8 mouse cellular contexts compared by ENCODE assay signal in the genomic region with DNA sequence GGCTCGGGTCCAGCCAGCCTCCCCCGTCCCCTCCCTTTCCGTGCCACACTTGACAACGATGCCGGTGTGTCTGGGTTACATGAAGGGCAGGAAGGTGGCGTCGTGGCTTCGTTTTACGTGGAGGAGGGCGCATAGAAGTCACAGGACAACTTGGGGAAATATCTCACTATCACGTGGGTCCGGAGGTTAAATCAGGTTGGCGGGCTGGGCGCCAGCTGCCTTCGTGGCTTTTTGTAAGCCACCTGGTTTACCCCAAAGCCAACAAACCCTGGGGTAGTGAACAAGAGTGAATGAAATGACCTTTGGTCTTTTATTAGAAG. TPM values are rescaled to one million over a fixed set of nuclear protein-coding genes. Genes with fewer than 3 reads are reported as not detected.
DNase-seq lines count a peak whose midpoint lies in the region; ATAC-seq and TF ChIP-seq lines count a peak whose summit lies in the region.

No protein-coding gene starts in this region.

- peak overlapping the region; percentile 96 for H3K4me2 ChIP-seq in forebrain, embryonic 13.5 days
- H3K4me2 ChIP-seq in hindbrain, embryonic 11.5 days (replicated peaks; ENCODE audit: low read depth, low read length) = peak overlapping the region; percentile 99
- peak overlapping the region; percentile 68 for H3K4me2 ChIP-seq in limb, embryonic 12.5 days
- peak overlapping the region; percentile 74 for H3K4me2 ChIP-seq in midbrain, embryonic 16.5 days (ENCODE audit: low read length)

- H3K4me3 ChIP-seq in bone marrow macrophage, adult 2 months (ENCODE audit: insufficient read depth, low read length) = peak overlapping the region; percentile 67
- H3K4me3 ChIP-seq in forebrain, embryonic 13.5 days = peak overlapping the region; percentile 81
- H3K4me3 ChIP-seq in hindbrain, embryonic 11.5 days (ENCODE audit: low read depth, low read length) = peak overlapping the region; percentile 81
- H3K4me3 ChIP-seq in limb, embryonic 12.5 days (replicated peaks) = peak overlapping the region; percentile 65
- H3K4me3 ChIP-seq in midbrain, embryonic 16.5 days (ENCODE audit: low read depth, low read length) = peak overlapping the region; percentile 92

- H3K4me1 ChIP-seq in bone marrow macrophage, adult 2 months (ENCODE audit: control insufficient read depth, insufficient read depth, low read length) = peaks cover 11% of the 10 kb centered on the region
- peaks cover 40% of the 10 kb centered on the region for H3K4me1 ChIP-seq in forebrain, embryonic 13.5 days
- H3K4me1 ChIP-seq in hindbrain, embryonic 11.5 days (replicated peaks; ENCODE audit: control insufficient read depth, insufficient read depth, low read length) = 0 out of 2 replicates have a peak, but pooled peaks cover 2% of the 10 kb centered on the region
- peaks cover 33% of the 10 kb centered on the region for H3K4me1 ChIP-seq in limb, embryonic 12.5 days (replicated peaks)
- peaks cover 7% of the 10 kb centered on the region for H3K4me1 ChIP-seq in midbrain, embryonic 16.5 days (ENCODE audit: control insufficient read depth, insufficient read depth, low read length)

- no peaks in the 10 kb centered on the region for H3K9me3 ChIP-seq in forebrain, embryonic 13.5 days (replicated peaks)
- H3K9me3 ChIP-seq in hindbrain, embryonic 11.5 days (ENCODE audit: control insufficient read depth, low read length) = no peaks in the 10 kb centered on the region
- H3K9me3 ChIP-seq in limb, embryonic 12.5 days = no peaks in the 10 kb centered on the region
- H3K9me3 ChIP-seq in midbrain, embryonic 16.5 days (replicated peaks; ENCODE audit: control insufficient read depth, low read length, poor library complexity, severe bottlenecking) = no peaks in the 10 kb centered on the region

- no peak for ATAC-seq in forebrain, embryonic 13.5 days
- no peak for ATAC-seq in hindbrain, embryonic 11.5 days (ENCODE audit: low FRiP score)
- no peak for ATAC-seq in limb, embryonic 12.5 days (ENCODE audit: insufficient number of reproducible peaks, insufficient read depth, low FRiP score, low TSS enrichment, low read depth)
- no peak for ATAC-seq in midbrain, embryonic 16.5 days

- peak overlapping the region; percentile 17 for H3K27ac ChIP-seq in bone marrow macrophage, adult 2 months (ENCODE audit: insufficient read depth, low read depth, low read length)
- peak overlapping the region; percentile 48 for H3K27ac ChIP-seq in forebrain, embryonic 13.5 days
- H3K27ac ChIP-seq in hindbrain, embryonic 11.5 days (ENCODE audit: low read depth, low read length) = no peak overlapping the region
- H3K27ac ChIP-seq in limb, embryonic 12.5 days = peak overlapping the region; percentile 85
- H3K27ac ChIP-seq in midbrain, embryonic 16.5 days (ENCODE audit: low read length) = no peak overlapping the region

- peaks cover 23% of the 10 kb centered on the region; the same call in 1 of the 2 replicates for H3K36me3 ChIP-seq in forebrain, embryonic 13.5 days (ENCODE audit: poor library complexity, severe bottlenecking)
- no peaks in the 10 kb centered on the region for H3K36me3 ChIP-seq in hindbrain, embryonic 11.5 days (ENCODE audit: control insufficient read depth, insufficient read depth, low read length)
- H3K36me3 ChIP-seq in limb, embryonic 12.5 days = peaks cover 33% of the 10 kb centered on the region
- H3K36me3 ChIP-seq in midbrain, embryonic 16.5 days (ENCODE audit: control insufficient read depth, insufficient read depth, low read length) = no peaks in the 10 kb centered on the region

- peak overlapping the region; percentile 63 for H3K9ac ChIP-seq in forebrain, embryonic 13.5 days
- H3K9ac ChIP-seq in hindbrain, embryonic 11.5 days (ENCODE audit: low read depth, low read length) = peak overlapping the region; percentile 54
- H3K9ac ChIP-seq in limb, embryonic 12.5 days (replicated peaks) = peak overlapping the region; percentile 67
- peak overlapping the region; percentile 58 for H3K9ac ChIP-seq in midbrain, embryonic 16.5 days (ENCODE audit: low read depth, low read length)

- no peak for TF ChIP-seq POLR2A in bone marrow macrophage, adult 2 months (IDR thresholded peaks at IDR 0.05; ENCODE audit: borderline replicate concordance, low read depth, low read length)

- no peak for TF ChIP-seq CTCF in bone marrow macrophage, adult 2 months (IDR thresholded peaks at IDR 0.05; ENCODE audit: low read depth, low read length)

- DNase-seq in left cerebral cortex, postnatal 14 days (ENCODE audit: low spot score in 2 of 2) = peak; percentile 21 to 39
- DNase-seq in left cerebral cortex, adult 8-10 months (ENCODE audit: low spot score in 2 of 2) = no peak
- no peak for DNase-seq in hindbrain, embryonic 11.5 days (ENCODE audit: low spot score)
- DNase-seq in thymus, postnatal 25 days = peak; percentile 62

- H3K27me3 ChIP-seq in forebrain, embryonic 13.5 days = no peaks in the 10 kb centered on the region
- no peaks in the 10 kb centered on the region for H3K27me3 ChIP-seq in hindbrain, embryonic 11.5 days (ENCODE audit: control insufficient read depth, insufficient read depth, low read length)
- H3K27me3 ChIP-seq in limb, embryonic 12.5 days = no peaks in the 10 kb centered on the region
- no peaks in the 10 kb centered on the region for H3K27me3 ChIP-seq in midbrain, embryonic 16.5 days (ENCODE audit: control insufficient read depth, insufficient read depth, low read depth, low read length)

- intact Hi-C loops in left cerebral cortex, postnatal 14 days (cut with DNase I) = no loop called here

- under 1% methylated on average over 15 of the region's 15 CpGs for WGBS in forebrain, embryonic 13.5 days
- 0% methylated on average over 15 of the region's 15 CpGs for WGBS in hindbrain, embryonic 11.5 days
- WGBS in limb, embryonic 12.5 days = under 1% methylated on average over 15 of the region's 15 CpGs
- WGBS in midbrain, embryonic 16.5 days = under 1% methylated on average over 15 of the region's 15 CpGs

RNA-seq across cellular contexts. Expression of a gene that starts 1.3 kb away (rescaled TPM):
- 1 to 10 TPM; 4.9 to 5.5 TPM for total RNA-seq in left cerebral cortex, postnatal 14 days (2021)
- 1 to 10 TPM; 2.1 to 3.7 (median 3.2) TPM for total RNA-seq in left cerebral cortex, adult 8-10 months (2022)
- polyA plus RNA-seq in bone marrow macrophage, adult 2 months (2012; ENCODE audit: insufficient read depth, insufficient read length, missing spikeins) = 1.8 and 3.5 TPM in 2 replicates
- 45.3 and 46.6 TPM in 2 replicates for polyA plus RNA-seq in forebrain, embryonic 13.5 days (2015; fragmentation: Nextera tagmentation; extraction: Ambion mirVana)
- polyA plus RNA-seq in hindbrain, embryonic 11.5 days (2014; fragmentation: Nextera tagmentation; extraction: Ambion mirVana) = 18.1 and 25.5 TPM in 2 replicates
- 61.7 and 63.0 TPM in 2 replicates for polyA plus RNA-seq in limb, embryonic 12.5 days (2016; fragmentation: Nextera tagmentation; extraction: Ambion mirVana)
- polyA plus RNA-seq in midbrain, embryonic 16.5 days (2015; fragmentation: Nextera tagmentation; extraction: Ambion mirVana) = 8.2 and 9.1 TPM in 2 replicates

RNA-seq across cellular contexts. Expression of a gene that starts 3.5 kb away (rescaled TPM):
- total RNA-seq in left cerebral cortex, postnatal 14 days (2021) = 1 to 10 TPM; 5.5 to 5.8 TPM
- 1 to 10 TPM; 4.7 to 9.3 (median 5.9) TPM for total RNA-seq in left cerebral cortex, adult 8-10 months (2022)
- 3.3 and 4.2 TPM in 2 replicates for polyA plus RNA-seq in bone marrow macrophage, adult 2 months (2012; ENCODE audit: insufficient read depth, insufficient read length, missing spikeins)
- polyA plus RNA-seq in forebrain, embryonic 13.5 days (2015; fragmentation: Nextera tagmentation; extraction: Ambion mirVana) = 6.7 and 9.0 TPM in 2 replicates
- polyA plus RNA-seq in hindbrain, embryonic 11.5 days (2014; fragmentation: Nextera tagmentation; extraction: Ambion mirVana) = 9.4 and 9.8 TPM in 2 replicates
- 13.8 and 16.1 TPM in 2 replicates for polyA plus RNA-seq in limb, embryonic 12.5 days (2016; fragmentation: Nextera tagmentation; extraction: Ambion mirVana)
- polyA plus RNA-seq in midbrain, embryonic 16.5 days (2015; fragmentation: Nextera tagmentation; extraction: Ambion mirVana) = 5.1 and 5.8 TPM in 2 replicates

RNA-seq across cellular contexts. Expression of a gene that starts 14.9 kb away (rescaled TPM):
- total RNA-seq in left cerebral cortex, postnatal 14 days (2021) = 1 to 10 TPM; 3.8 to 4.7 TPM
- total RNA-seq in left cerebral cortex, adult 8-10 months (2022) = 1 to 10 TPM; 5.5 to 7.8 (median 6.4) TPM
- 0.19 and 0.24 TPM in 2 replicates for polyA plus RNA-seq in bone marrow macrophage, adult 2 months (2012; ENCODE audit: insufficient read depth, insufficient read length, missing spikeins)
- 0.96 and 1.5 TPM in 2 replicates for polyA plus RNA-seq in forebrain, embryonic 13.5 days (2015; fragmentation: Nextera tagmentation; extraction: Ambion mirVana)
- polyA plus RNA-seq in hindbrain, embryonic 11.5 days (2014; fragmentation: Nextera tagmentation; extraction: Ambion mirVana) = 1.4 and 1.6 TPM in 2 replicates
- polyA plus RNA-seq in limb, embryonic 12.5 days (2016; fragmentation: Nextera tagmentation; extraction: Ambion mirVana) = 4.7 TPM in 2 replicates
- 5.1 and 5.2 TPM in 2 replicates for polyA plus RNA-seq in midbrain, embryonic 16.5 days (2015; fragmentation: Nextera tagmentation; extraction: Ambion mirVana)

RNA-seq across cellular contexts. Expression of a gene that starts 40.1 kb away (rescaled TPM):
- total RNA-seq in left cerebral cortex, postnatal 14 days (2021) = 100 to 1,000 TPM; 191 to 211 TPM
- total RNA-seq in left cerebral cortex, adult 8-10 months (2022) = 100 to 1,000 TPM; 160 to 171 (median 163) TPM
- not detected in 2 replicates for polyA plus RNA-seq in bone marrow macrophage, adult 2 months (2012; ENCODE audit: insufficient read depth, insufficient read length, missing spikeins)
- 52.2 and 57.1 TPM in 2 replicates for polyA plus RNA-seq in forebrain, embryonic 13.5 days (2015; fragmentation: Nextera tagmentation; extraction: Ambion mirVana)
- polyA plus RNA-seq in hindbrain, embryonic 11.5 days (2014; fragmentation: Nextera tagmentation; extraction: Ambion mirVana) = 26.7 and 29.6 TPM in 2 replicates
- polyA plus RNA-seq in limb, embryonic 12.5 days (2016; fragmentation: Nextera tagmentation; extraction: Ambion mirVana) = 0.08 TPM in 1 of 2 replicates, not detected in the other
- polyA plus RNA-seq in midbrain, embryonic 16.5 days (2015; fragmentation: Nextera tagmentation; extraction: Ambion mirVana) = 111 and 113 TPM in 2 replicates

Comparison
In these comparisons a context has a peak if more than half of its experiments do, and no peak if none do; other contexts are left out.
1. DNase-seq: peak in left cerebral cortex, postnatal 14 days (2 of 2) and thymus, postnatal 25 days (single experiment); none in left cerebral cortex, adult 8-10 months (0 of 2) and hindbrain, embryonic 11.5 days (single experiment).
2. H3K27ac ChIP-seq: peak in bone marrow macrophage, adult 2 months (single experiment), forebrain, embryonic 13.5 days (single experiment) and limb, embryonic 12.5 days (single experiment); none in hindbrain, embryonic 11.5 days (single experiment) and midbrain, embryonic 16.5 days (single experiment).
3. Peak in every context shown above with its lines, with median percentiles within 50 percentile points of each other: H3K4me3 ChIP-seq, H3K4me2 ChIP-seq and H3K9ac ChIP-seq.